Mouse (Mus musculus): ENCODE data around the gene Actl10.

The Actl10 gene

DNA sequence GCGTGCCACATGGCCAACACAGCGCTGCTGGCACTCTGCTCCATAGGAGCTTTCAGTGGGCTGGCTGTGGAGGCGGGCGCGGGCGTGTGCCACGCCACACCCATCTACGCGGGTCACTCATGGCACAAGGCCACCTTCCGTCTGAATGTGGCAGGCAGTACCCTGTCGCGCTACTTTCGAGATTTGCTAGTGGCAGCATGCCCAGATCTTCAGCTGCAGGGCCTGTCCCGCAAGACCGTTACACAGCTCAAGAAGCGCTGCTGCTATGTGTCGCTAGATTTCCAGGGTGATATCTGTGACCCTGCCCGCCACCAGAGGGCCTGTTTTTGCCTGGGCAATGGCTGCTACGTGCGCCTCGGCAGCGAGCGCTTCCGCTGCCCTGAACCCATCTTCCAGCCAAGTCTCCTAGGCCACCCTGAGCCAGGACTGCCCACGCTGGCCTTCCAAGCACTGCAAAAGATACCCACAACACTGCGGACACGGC is 890 bp downstream of the Actl10 start:
- DNase-seq: peak; percentile 83

DNA sequence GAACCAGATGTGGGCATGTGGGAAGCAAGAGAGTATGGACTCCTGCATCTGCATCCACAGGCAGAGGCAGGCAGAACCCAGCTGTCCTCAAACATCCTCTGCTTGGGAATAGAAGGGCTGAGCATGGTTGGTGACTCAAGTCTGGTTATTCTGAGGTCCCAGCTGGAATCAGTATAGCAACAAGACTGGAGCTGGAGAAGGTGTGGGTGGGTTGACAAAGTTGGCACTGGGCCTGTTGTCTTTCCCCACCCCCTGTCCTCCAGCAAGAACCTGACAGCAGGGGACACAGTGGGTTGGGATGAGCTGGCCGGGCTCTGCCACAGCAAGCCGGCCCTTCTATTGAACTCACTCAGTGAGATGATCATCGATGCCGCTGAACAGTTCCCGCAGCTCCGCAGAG is 3.7 kb downstream of the Actl10 start:
- DNase-seq: no peak

DNA sequence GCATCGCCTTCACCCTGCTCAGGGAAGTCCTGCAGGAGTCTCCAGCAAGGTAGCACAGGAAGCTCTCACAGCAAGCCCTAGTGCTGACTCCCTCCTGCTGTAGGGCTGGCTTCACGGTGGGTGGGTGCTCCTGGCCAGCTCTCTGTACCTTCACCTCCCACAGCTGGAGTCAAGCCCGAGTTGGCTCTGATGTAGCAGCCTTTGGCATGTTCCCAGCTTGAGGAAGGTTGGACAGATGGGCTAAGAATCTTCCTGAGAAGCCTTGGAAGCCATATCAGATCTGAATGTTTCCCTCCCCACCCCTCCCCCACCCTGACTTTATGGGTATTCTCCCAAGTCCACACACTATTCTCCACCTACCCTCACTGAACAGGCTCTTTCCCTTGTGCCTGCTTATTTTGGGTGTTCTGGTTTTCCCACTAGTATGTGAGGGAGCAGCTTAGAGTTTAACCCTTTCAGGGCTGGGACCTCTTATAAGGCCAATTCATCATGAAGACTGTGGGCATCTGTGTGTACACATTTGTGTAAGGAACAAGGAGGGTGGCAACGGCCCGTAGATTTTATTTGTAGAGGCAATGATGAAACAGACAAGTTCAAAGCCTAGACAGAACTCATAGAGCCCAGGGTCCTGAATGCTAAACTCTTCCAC is 5.7 kb downstream of the Actl10 start:
- DNase-seq: no peak

DNA sequence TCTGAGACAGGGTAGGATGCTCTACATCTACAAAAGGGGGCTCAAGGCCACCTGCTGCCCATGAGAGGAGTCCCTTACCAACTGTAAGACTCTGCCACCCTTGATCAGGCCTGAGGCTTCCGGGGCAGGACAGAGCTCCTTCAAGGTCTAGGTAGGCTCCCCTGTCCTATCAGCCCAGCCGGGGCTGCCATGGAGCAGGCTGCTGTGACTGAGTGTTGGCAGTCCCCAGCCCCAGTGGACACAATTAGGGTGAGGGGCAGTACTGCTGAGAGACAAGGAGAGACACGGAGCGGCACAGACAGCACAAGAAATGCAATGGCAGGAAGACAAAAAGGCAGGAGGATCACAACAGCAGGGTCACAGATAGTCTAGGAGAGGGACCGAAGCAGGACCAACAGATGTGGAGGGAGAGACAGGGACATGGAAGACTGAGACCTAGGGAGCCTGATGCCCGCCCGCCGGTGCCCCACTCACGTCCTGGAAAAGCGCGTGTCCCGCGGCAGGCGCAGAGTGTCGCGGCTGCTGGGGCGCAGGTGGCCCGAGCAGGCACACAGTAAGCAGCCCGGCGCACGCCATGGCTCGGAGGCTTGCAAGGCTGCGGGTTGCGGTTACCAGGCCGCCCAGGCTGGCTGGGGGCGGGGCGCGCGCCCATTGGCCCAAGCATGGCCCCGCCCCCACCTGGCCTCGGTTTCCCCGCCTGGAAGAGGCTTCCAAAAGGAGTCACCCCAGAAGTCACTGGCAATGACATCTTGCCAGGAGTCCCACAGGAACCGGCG is 6.9 kb downstream of the Actl10 start, which contains the start of gene Necab3:
Gene Necab3 (minus strand): TSS at position 627 of the 776 bp plus-strand sequence.
- DNase-seq: peak; percentile 56

DNA sequence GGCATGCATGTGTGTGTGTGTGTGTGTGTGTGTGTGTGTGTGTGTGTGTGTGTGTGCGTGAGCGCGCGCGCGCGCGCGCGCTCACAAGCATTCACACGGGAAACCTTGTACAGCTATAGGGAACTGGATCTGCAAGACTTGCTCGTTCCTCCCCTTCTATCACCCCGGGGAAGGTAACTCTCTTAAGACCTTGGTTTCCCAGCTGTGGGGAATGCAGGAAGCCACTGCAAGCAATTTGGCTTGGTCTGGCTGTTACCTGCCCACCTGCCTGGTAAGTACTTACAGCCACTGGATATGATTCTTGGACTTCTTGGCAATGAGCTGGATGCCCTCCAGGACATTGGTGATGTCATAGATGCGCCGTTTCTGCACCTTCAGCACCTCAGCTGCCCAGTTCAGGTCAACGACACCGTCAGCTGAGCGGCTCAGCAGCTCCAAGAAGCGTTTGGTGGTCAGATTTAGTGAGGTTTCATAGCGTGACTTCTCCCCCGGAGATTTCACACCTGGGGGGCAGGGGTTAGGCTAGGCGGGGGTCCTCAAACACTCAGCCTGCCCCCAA is 12.1 kb downstream of the Actl10 start:
- DNase-seq: no peak

DNA sequence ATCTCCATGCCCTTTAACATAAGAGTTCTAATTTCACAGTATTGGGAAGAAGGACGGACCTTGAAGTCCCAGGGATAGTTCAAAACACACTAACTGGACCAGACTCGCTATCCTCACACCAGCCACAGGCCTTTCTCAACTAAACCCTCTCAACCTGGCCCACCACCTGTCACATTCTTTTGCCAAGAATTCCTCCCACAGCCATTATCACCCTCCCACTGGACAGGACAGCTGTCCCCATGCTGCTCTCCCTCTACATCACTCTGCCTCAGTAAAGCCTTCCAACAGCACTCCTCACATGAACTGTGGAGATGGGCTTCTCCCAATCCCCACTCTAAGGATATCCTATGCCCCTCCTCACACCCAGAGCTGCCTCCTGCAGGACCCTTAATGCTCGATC is 14.0 kb downstream of the Actl10 start:
- DNase-seq: peak; percentile 83

DNA sequence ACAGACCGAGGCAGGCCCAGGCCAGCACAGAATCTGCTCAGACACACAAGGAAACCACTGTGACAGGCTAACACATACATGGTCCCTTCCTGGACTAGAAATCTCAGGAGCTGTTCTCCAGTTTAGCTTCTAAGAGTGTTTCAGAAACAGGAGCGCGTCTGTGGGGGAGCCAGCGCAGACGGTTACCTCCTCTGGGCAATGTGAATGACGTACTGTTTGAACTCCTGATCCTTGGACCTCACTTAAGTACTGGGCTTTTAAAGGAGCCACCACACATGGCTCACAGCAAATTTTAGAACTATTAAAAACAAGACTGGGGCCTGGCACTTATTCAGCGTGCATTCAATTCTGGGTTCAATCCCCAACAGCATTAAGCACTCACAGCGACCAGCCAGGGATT is 15.1 kb downstream of the Actl10 start:
- DNase-seq: no peak

DNA sequence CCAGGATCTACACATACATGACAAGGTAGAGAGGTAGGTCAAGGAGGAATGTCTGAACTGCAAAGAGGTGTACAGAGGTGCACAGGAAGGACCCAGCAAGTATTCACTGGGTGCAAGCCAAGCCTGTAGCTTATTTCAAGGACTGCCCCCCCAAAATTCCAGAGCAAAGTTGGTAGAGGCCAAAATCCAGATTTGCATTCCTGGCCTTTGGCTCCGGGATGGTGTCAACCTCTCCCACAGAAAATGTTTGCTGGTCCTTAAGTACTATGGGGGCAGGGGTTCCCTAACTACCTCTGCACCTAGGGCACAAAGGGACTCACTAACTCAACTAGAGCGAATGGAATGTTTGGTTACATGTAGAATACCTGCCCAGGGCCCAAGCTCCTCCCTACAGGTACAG is 16.2 kb downstream of the Actl10 start:
- DNase-seq: no peak

DNA sequence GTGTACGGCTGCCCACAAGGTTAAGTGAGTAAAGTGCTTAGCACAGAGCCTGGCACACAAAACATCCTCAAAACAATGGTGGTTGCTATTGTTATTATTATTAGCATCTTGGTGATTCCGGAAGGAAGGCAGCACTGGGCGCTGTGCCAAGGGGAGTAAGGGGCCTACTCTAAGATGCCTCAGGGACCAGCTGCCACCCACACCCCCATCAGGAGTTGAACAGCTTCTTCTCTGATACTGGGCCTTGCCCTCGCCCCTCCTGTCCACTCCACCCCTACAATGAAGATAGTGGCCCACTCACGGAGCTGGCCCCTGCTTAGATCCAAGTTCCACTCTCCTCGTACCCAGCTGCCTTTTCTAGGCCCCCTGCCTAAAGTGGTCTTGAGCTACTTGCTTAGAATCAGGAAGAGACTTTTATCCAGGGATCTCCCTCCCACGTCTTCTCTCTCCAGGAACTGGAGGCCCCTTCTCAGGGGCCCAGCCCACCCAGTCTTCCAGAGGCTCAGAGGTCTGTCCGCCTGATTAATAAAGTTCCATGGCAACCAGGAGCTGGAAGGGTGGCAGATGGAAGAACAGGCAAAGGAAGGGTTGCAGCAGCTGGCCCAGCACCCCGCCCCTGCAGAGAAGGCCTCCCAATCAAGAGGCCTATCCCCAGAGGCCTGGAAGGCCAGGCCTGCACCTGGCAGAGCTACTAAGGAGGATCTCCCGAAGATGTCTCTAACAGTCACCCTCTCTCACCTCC is 16.9 kb downstream of the Actl10 start:
- DNase-seq: no peak

DNA sequence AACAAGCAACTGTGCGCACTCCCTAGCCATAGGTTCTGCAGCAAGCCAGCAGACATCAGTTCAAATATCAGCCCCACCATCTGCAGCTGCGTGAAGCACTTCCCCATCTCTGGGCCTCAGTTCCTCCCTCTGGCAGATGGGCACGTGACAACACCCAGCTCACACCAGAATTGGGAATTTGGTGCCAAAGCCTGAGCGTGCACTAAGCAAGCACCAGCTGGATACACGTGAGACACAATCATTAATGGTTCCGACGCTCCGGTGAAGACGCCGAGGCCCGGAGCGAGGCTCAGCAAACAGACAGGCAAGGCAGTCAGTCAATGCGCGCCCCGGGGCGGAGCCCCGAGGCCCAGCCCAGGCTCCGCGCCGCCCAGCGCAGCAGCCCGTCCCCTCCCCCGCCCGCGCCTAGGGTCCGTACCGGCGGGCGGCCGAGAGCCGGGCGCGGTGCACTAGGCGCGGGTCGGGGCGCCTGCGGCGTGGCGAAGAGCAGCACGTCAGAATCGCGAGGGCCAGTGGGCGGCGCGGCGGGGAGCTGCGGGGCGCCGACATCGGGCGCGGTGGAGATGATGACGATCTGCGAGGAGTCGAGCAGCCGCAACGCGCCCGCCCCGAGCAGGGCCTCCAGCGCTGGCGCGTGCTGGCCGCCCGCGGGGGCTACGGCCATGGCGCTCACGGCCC is 17.6 kb downstream of the Actl10 start:
- DNase-seq: no peak

DNA sequence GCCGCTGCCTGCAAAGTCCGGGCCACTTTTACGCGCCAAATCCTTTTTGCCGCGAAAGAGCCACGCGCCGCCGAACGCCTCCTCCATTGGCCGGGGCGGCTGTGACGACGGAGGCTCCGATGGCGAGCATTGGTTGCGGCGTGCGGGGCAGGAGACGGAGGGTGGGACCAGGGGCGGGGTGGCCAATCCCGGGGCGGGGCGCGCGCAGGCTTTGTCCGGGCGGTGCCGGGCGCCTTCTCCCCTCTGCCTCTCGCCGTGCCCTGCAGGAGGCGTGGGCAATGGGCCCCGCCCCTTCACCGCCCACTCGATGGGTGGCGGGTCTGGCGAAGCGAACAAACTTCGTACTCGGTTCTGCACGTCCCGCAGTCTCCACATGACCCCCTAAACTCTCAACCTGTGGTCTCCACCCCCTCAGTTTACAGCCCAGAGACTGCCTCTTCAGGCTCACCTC is 18.3 kb downstream of the Actl10 start, which contains the start of gene E2f1:
Gene E2f1 (minus strand): TSS at position 57 of the 451 bp plus-strand sequence.
- peak; percentile 85 for DNase-seq

DNA sequence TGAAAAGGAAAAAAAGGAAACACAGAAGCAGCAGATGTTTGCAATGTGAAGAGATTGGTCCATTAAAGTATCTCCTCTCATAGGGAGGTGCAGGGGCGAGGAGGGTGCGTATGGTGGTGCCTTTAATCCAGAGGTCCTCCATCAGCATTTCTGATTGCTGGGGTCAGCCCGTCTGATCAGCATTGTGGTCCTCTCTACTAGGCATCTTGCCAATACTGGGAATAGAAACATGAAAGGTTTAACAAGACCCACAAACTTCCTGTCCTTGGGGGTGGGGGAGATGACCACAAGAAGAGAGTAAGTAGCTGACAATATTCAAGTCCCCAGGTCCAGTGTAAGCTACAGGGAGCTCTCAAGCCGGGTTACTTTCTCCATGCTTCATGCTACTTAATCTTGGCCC is 19.1 kb downstream of the Actl10 start:
- no peak for DNase-seq

DNA sequence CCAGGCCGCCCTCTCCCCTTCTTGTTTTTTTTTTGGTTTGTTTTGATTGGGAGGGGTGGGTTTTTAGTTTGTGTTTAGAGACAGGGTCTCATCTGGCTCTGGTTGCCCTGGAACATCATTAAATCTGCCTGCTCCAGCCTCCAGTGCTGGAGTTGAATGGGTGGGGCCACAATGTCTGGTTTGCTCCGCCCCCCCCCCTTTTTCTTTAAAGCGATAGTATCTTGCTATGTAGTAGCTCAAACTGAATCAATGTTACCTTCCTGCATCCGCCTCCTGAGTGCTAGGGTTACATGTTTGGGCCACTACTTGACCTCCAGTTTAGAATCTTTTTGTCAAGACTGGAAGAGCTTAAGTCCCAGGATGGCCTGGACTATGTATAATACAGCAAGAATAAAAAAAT is 19.7 kb downstream of the Actl10 start:
- no peak for DNase-seq

DNA sequence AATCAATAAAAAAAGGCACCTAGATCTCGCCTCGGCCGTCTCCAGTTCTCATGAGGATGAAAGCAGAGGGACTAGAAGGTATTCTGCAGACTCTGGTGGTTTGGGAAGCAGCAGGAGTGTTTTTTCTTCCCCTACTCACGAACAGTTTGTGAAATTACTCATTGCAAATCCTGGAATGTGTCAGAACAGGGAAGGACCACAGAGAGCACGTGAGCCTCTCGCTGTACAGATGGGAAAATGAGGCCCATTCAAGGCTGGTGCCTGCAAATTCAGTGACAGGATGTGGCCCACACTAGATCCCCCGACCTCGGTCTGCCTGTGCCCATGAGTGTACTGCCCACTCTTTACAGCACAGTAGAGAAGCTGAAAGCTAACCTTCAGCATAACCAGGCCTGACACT is 20.4 kb downstream of the Actl10 start:
- DNase-seq: no peak

DNA sequence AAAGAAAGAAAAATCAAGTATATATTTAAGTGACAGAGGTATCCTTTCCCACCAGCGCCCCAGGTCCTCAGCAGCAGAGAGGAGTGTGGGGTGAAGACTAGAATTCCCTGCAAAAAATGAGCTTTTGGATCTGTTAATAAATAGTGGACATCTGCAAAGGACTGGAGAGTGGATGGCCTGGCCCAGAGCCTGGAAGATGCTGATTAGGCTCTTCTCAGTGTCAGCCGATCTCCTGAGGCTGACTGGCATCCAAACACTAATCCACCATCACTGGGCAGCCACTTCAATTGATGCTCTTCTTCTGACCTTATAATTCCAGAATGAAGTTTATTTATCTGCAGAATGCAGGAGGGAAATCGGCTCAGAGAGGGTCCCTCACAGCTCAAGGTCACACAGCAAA is 21.4 kb downstream of the Actl10 start:
- DNase-seq: no peak

DNA sequence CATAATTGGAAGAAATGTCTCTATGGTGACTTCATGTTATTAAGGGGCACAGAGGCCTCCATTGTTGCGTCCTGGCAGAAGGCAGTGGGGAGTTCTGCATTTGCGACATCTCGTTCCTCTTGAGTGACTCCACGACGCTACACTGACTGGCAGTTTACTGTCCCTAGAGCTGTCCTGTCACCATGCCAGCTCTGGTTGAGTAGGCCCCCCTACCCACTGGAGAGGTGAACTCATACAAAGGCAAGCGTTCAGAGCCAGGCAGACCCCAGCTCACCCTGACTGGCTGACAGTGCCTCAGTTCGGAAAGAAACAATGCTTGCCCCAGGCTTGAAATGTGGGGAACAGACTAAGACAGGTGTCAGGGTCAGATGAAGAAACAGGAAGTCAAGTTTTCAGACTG is 22.7 kb downstream of the Actl10 start:
- no peak for DNase-seq

DNA sequence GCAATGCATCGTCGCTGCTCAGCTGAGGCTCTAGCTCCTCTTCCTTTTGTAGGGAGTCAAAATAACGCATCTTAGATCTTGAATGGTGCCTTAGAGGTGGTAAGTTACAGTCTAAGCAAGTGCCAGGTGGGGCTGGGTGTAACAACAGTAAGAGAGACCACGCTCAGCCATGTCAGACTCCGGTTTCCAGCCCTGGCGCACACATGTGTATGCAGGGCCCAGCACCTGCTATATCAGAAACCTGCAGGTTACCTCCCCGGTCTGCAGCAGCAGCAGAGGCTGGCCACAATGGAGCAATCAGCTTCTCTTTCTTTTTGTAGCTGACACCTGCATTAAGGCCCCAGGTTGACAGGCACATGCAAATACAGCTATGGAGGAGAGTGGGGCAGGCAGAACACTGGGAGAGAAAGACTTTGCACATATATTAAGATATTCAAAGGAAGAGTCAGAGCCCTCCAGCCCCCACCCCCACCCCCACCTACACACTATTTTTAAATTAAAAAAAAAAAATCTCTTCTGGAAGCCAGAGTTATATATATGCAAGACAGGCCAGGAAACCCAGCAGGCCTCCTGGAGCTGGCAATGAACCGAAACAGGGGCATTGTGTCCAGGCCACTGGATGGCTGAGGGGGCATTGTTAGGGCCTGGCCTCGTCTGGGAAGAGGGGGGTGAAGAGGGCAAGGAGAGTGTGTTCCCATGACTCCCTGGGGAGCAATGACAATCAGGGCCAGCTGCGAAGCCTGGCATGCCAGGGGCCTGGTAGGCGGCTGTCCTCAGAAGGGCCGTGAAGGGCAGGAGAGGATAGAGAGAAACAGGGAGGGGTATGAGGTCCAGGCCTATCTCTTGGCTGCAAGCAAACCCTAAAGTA is 25.5 kb downstream of the Actl10 start:
- DNase-seq: no peak

DNA sequence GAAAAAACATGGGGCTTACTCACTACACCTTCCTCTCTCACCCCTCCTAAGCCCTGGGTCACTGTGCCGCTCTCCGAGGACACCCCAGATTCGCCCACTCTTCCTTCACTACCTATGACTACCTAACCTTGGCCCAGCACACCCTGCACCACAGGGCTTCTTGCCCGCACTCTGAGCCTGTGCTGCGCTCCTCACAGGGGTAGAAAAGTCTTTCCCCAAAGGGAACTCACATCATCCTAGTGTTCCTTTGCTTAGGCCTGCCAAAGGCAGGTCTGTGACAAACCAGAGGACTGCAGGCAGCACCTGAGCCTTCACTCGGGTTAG is 26.1 kb downstream of the Actl10 start:
- no peak for DNase-seq

DNA sequence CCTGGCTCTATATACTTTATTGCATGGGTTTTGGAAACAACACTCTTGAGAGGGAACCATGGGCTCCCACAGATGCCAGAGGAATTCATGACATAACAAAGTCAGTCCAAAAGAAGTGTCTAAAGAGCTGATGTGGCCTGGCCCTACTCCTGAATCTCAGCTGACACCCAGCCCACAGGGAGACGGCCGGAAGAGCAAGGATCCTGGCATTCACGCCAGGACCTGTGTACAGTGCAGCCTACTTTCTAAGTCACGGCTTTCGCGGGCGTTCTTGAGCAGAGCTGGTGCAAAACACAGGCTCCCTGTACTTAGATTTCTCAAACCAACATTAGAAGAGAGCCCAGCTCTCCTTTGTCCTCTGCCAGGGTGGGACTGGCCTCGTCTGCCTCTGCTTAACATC is 29.0 kb downstream of the Actl10 start:
- no peak for DNase-seq

DNA sequence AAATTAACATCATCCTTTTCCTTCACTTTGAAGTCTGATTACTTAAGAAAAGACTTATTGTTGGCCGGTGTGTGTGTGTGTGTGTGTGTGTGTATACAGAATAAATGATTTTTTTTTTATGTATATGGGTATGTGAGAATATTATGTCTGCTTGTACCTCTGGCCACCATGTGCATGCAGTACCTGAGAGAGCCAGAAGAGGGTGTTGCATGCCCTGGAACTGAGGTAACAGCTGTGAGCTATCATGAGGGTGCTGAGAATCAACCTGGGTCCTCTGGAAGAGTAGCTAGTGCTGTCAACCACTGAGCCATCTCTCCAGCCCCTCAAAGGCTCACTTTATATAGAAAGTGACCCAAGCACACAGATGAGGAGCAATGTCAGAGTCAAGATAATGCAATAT is 29.8 kb downstream of the Actl10 start:
- DNase-seq: no peak

Data from cerebellum, adult 8-10 months (tissue).